Mouse (Mus musculus): Measurements from ENCODE around the gene Ptf1a. TPM values are rescaled to one million over a fixed set of nuclear protein-coding genes. Genes with fewer than 3 reads are reported as not detected.

The Ptf1a gene
- total and polyA plus RNA-seq, 2 experiments from 2014 or later = 1.8 to 8.5 TPM

DNA sequence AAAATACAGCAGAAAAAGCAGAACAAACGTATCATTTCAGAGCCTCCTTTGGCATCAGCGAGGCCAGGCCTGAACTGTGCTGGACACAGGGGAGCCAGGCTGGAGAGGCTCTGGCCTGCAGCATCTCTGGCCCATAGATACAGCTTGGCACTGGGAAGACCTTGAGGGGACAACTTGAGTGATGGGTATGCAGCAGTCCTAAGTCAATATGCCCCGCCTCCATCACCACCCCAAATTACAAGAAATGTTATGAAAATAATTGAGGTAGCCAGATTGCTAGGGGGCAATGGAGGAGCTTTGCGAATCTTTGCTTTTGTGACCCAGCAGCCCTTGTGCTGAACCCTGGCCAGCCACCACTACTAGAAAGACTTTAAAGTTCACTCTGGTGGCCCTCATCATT is 3.8 kb downstream of the Ptf1a start:
- H3K4me1 ChIP-seq (ENCODE audit: insufficient read depth, low read length) = no peaks in the 10 kb centered on the region
- ATAC-seq (peak; percentile 22; the same call in 1 of the 2 replicates), DNase-seq (ENCODE audit: low spot score) (no peak)
- no peak for TF ChIP-seq CTCF (IDR thresholded peaks at IDR 0.05; ENCODE audit: low read depth)
- no peak overlapping the region for H3K4me3 ChIP-seq (ENCODE audit: low read length)
- H3K4me2 ChIP-seq (ENCODE audit: low read depth, low read length) = no peak overlapping the region
- H3K9ac ChIP-seq (replicated peaks; ENCODE audit: low read length) = no peak overlapping the region
- H3K27me3 ChIP-seq (ENCODE audit: insufficient read depth, low read length) = peaks cover 92% of the 10 kb centered on the region
- H3K27ac ChIP-seq = no peak overlapping the region
- WGBS = 28% methylated on average over 4 of the region's 4 CpGs
- no peaks in the 10 kb centered on the region for H3K9me3 ChIP-seq (ENCODE audit: low read length)
- no peaks in the 10 kb centered on the region for H3K36me3 ChIP-seq (ENCODE audit: insufficient read depth, low read length)

DNA sequence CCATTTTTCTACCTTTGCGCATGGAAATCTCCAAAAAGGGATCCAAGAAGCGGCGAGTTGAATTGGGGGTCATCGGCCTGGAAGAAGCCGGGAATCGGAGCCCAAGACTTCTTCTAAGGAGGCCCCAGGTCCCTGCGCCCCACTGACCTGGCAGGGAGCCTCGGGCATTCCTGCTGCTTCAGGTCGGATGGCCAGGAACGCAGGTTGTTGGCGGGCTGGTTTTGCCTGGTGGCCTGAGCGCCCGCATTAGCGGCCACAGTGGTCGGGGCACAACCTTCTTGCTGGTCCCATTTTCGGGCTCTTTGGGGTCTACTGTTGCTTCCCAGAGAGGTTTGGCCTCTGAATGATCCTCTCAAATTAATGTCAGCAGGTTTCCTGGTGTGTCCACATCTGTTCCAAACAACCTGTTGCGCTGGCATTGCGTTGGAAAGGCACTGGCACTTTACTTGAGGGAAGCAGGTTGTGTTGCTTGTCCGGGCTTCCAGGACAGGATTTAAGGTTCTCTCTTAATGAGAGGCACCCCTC is 7.1 kb downstream of the Ptf1a start:
- H3K4me2 ChIP-seq (ENCODE audit: low read depth, low read length) = peak overlapping the region; percentile 37
- WGBS = 0% methylated on average over 19 of the region's 19 CpGs
- no peak for TF ChIP-seq CTCF (IDR thresholded peaks at IDR 0.05; ENCODE audit: low read depth)

GRCm38 (mm10) chr2:19455228-19455627 is 9.8 kb downstream of the Ptf1a start:
- Histone ChIP-seq H3K27me3 (ENCODE audit: insufficient read depth, low read length) (peaks cover 86% of the 10 kb centered on the region), H3K4me2 (ENCODE audit: low read depth, low read length) (no peak overlapping the region), H3K9me3 (ENCODE audit: low read length) (no peaks in the 10 kb centered on the region), H3K4me3 (ENCODE audit: low read length) (no peak overlapping the region), H3K4me1 (ENCODE audit: insufficient read depth, low read length) (peaks cover 5% of the 10 kb centered on the region; the same call in 1 of the 2 replicates), H3K9ac (replicated peaks; ENCODE audit: low read length) (no peak overlapping the region), H3K36me3 (ENCODE audit: insufficient read depth, low read length) (no peaks in the 10 kb centered on the region), H3K27ac (no peak overlapping the region)
- no peak for TF ChIP-seq CTCF (IDR thresholded peaks at IDR 0.05; ENCODE audit: low read depth)
- WGBS = 2% methylated on average over 5 of the region's 5 CpGs
- no peak for DNase-seq (ENCODE audit: low spot score)
- ATAC-seq = no peak

More for the DNA sequence above, 7.1 kb downstream of the Ptf1a start:
- Histone ChIP-seq H3K9me3 (ENCODE audit: low read length) (no peaks in the 10 kb centered on the region), H3K4me1 (ENCODE audit: insufficient read depth, low read length) (peaks cover 5% of the 10 kb centered on the region; the same call in 1 of the 2 replicates), H3K9ac (replicated peaks; ENCODE audit: low read length) (no peak overlapping the region), H3K36me3 (ENCODE audit: insufficient read depth, low read length) (no peaks in the 10 kb centered on the region), H3K27me3 (ENCODE audit: insufficient read depth, low read length) (peaks cover 92% of the 10 kb centered on the region), H3K4me3 (ENCODE audit: low read length) (peak overlapping the region; percentile 19; the same call in 1 of the 2 replicates), H3K27ac (no peak overlapping the region)
- DNase-seq (ENCODE audit: low spot score) = no peak
- no peak for ATAC-seq

DNA sequence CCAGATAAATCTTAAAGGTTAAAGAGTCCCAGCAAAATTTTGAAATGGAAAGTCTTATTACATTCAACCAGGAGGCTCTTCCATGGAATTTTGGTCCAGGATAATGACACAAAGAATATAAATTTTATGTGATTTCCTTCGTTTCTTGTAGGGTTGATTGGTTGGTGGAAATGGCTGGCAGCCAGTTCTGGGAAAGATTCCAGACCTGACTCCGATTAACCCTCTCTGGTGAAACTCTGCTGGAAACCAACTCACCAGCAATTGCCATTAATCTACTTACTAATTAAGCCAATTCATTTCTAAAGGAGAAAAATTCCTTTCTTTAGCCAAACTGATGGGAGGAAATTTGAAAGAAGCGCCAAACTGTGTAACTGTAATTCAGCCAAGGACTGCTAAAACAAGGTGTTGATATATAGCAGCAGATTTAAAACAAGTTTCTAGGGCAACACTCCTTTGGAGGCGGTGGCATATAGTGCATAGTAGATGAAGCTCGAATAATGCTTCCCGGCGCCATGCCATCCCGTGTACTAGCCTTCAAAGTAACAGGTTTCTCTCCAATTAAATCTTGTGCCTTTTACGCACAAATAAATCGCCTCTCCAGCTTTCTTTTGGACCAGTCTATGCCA is 10.5 kb downstream of the Ptf1a start:
- Histone ChIP-seq H3K4me2 (ENCODE audit: low read depth, low read length) (no peak overlapping the region), H3K36me3 (ENCODE audit: insufficient read depth, low read length) (no peaks in the 10 kb centered on the region), H3K27me3 (ENCODE audit: insufficient read depth, low read length) (peaks cover 78% of the 10 kb centered on the region), H3K9me3 (ENCODE audit: low read length) (no peaks in the 10 kb centered on the region), H3K4me3 (ENCODE audit: low read length) (no peak overlapping the region), H3K4me1 (ENCODE audit: insufficient read depth, low read length) (peaks cover 5% of the 10 kb centered on the region; the same call in 1 of the 2 replicates), H3K9ac (replicated peaks; ENCODE audit: low read length) (no peak overlapping the region), H3K27ac (no peak overlapping the region)
- TF ChIP-seq CTCF (IDR thresholded peaks at IDR 0.05; ENCODE audit: low read depth) = no peak
- 6% methylated on average over 10 of the region's 10 CpGs for WGBS
- ATAC-seq (no peak), DNase-seq (ENCODE audit: low spot score) (peak; percentile 64)

DNA sequence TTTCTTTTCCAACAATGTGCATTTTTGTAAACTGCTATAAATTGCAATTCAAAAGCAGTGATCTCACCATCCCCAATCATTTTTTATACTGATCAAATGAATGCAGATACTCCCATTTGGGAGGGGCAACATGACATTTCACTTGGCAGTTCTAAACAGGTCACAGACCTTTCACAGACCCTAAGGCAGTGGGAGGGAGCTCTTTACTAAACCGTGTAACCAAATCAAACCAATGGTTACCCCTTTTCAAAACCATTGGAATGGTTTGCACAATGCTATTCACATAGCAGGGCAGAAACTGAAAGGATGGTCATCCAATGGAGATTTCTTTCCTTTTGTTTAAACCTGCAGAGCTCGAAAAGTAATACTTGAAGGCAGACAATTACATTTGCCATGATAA is 13.3 kb downstream of the Ptf1a start:
- ATAC-seq (no peak), DNase-seq (ENCODE audit: low spot score) (no peak)
- H3K9ac ChIP-seq (replicated peaks; ENCODE audit: low read length) = no peak overlapping the region
- H3K9me3 ChIP-seq (ENCODE audit: low read length) = no peaks in the 10 kb centered on the region
- H3K4me2 ChIP-seq (ENCODE audit: low read depth, low read length) = no peak overlapping the region
- H3K4me3 ChIP-seq (ENCODE audit: low read length) = no peak overlapping the region
- H3K36me3 ChIP-seq (ENCODE audit: insufficient read depth, low read length) = no peaks in the 10 kb centered on the region
- WGBS = 28% methylated on average over 2 of the region's 2 CpGs
- H3K4me1 ChIP-seq (ENCODE audit: insufficient read depth, low read length) = peaks cover 5% of the 10 kb centered on the region; the same call in 1 of the 2 replicates
- H3K27me3 ChIP-seq (ENCODE audit: insufficient read depth, low read length) = peaks cover 50% of the 10 kb centered on the region
- H3K27ac ChIP-seq = no peak overlapping the region
- no peak for TF ChIP-seq CTCF (IDR thresholded peaks at IDR 0.05; ENCODE audit: low read depth)

- no peak for TF ChIP-seq CTCF (IDR thresholded peaks at IDR 0.05; ENCODE audit: low read depth)
These were observed 16.5 kb downstream of the Ptf1a start for GRCm38 (mm10) chr2:19461940-19462339.

GRCm38 (mm10) chr2:19490262-19490661 is 44.8 kb downstream of the Ptf1a start:
- Histone ChIP-seq H3K4me3 (ENCODE audit: low read length) (no peak overlapping the region), H3K9ac (replicated peaks; ENCODE audit: low read length) (no peak overlapping the region), H3K4me2 (ENCODE audit: low read depth, low read length) (no peak overlapping the region), H3K4me1 (ENCODE audit: insufficient read depth, low read length) (no peaks in the 10 kb centered on the region), H3K27ac (no peak overlapping the region), H3K36me3 (ENCODE audit: insufficient read depth, low read length) (no peaks in the 10 kb centered on the region), H3K27me3 (ENCODE audit: insufficient read depth, low read length) (no peaks in the 10 kb centered on the region), H3K9me3 (ENCODE audit: low read length) (no peaks in the 10 kb centered on the region)
- ATAC-seq = no peak
- DNase-seq (ENCODE audit: low spot score) = no peak
- WGBS = 79% methylated on average over 3 of the region's 3 CpGs
- TF ChIP-seq CTCF (IDR thresholded peaks at IDR 0.05; ENCODE audit: low read depth) = no peak

More at GRCm38 (mm10) chr2:19461940-19462339, 16.5 kb downstream of the Ptf1a start:
- Histone ChIP-seq H3K4me1 (ENCODE audit: insufficient read depth, low read length) (no peaks in the 10 kb centered on the region), H3K4me3 (ENCODE audit: low read length) (no peak overlapping the region), H3K27me3 (ENCODE audit: insufficient read depth, low read length) (peaks cover 22% of the 10 kb centered on the region), H3K9me3 (ENCODE audit: low read length) (no peaks in the 10 kb centered on the region), H3K27ac (no peak overlapping the region), H3K36me3 (ENCODE audit: insufficient read depth, low read length) (no peaks in the 10 kb centered on the region), H3K4me2 (ENCODE audit: low read depth, low read length) (no peak overlapping the region), H3K9ac (replicated peaks; ENCODE audit: low read length) (no peak overlapping the region)
- WGBS = 46% methylated on average over 2 of the region's 2 CpGs
- DNase-seq (ENCODE audit: low spot score) (no peak), ATAC-seq (no peak)

Other genes starting within 250 kb of the Ptf1a start
- gene Armc3, start 246.4 kb upstream of the Ptf1a start, total RNA-seq (2014; rRNA removed) = 0.84 and 0.97 TPM in 2 replicates
- gene Armc3, start 246.4 kb upstream of the Ptf1a start, polyA plus RNA-seq (2015; fragmentation: Nextera tagmentation; extraction: Ambion mirVana) = 1.2 and 1.5 TPM in 2 replicates
- 7.4 and 9.8 TPM in 2 replicates for gene Msrb2, start 74.2 kb upstream of the Ptf1a start, total RNA-seq (2014; rRNA removed)
- gene Msrb2, start 74.2 kb upstream of the Ptf1a start, polyA plus RNA-seq (2015; fragmentation: Nextera tagmentation; extraction: Ambion mirVana) = 12.4 and 13.1 TPM in 2 replicates
- gene 4921504E06Rik, start 108.3 kb downstream of the Ptf1a start, total RNA-seq (2014; rRNA removed) = not detected in 2 replicates
- gene 4921504E06Rik, start 108.3 kb downstream of the Ptf1a start, polyA plus RNA-seq (2015; fragmentation: Nextera tagmentation; extraction: Ambion mirVana) = 0.28 and 0.30 TPM in 2 replicates
- 7.9 and 12.9 TPM in 2 replicates for gene Otud1, start 212.1 kb downstream of the Ptf1a start, total RNA-seq (2014; rRNA removed)
- gene Otud1, start 212.1 kb downstream of the Ptf1a start, polyA plus RNA-seq (2015; fragmentation: Nextera tagmentation; extraction: Ambion mirVana) = 3.0 and 3.3 TPM in 2 replicates